Mouse (Mus musculus) lung, postnatal 10 days (tissue): ENCODE measurements around the gene Yy2.

ENCODE experiments used
- DNase-seq: peaks from one replicate; pipeline ENCODE4 v3.0.0; 2021

The Yy2 gene

DNA sequence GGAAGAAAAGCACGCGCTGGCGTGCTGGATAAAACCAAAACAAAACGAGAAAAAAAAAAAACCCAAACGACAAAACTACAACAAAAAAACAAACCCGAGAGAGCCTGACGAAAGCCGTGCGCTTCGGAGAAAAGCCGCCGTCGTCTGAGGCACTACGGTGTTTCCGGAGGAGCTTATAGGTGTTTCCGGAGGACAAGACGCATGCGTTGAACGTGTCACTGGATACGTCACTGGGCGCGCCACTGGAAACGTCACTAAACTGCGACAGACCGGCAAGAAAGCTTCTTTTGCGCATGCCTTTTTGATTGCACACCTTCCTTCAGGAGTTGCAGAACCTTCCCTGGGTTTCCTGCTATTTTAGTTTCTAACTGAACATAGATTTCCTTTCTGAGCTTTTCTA is at the start of gene Yy2:
Gene Yy2 (minus strand): TSS at position 146 of the 400 bp plus-strand sequence.
- DNase-seq: no peak

DNA sequence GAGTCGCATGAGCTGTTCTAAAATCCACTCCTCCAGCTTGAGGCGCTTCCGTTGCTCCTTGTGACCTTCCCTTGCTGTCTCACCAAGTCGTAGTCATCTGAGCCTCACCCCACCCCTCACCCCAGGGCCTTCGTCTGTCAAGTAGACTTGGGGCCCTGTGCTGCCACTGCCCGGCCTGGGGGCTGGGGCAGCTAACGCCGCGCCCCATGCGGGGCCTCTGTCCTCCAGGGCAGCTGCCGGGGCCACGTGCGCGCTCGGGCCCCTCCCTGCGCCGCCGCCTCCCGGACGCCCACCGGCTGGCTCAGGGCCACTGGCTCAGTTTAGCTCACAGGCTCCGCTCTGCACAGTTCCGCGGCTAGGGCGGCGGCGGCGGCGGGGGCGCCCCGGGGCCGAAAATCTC is 44.1 kb upstream of the Yy2 start:
- DNase-seq: peak; percentile 3

DNA sequence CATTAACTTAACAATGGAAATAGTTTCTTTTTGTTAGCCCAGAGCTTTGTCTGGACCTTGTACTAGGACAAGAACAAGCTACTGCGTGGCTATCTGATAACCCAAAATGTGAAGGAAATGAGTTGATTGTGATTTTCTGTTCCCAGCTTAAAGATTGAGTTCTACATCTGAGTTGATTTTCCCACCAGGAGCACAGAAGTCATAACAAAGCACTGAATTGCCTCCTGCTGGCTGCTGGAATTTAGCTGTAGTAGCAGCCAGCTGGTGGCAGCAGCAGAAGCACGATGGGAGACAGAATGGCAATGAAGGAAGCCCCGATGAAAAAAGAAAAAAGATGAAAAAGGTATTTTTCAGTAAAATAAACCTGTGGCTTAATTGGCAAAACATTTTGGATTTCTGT is 32.7 kb upstream of the Yy2 start:
- DNase-seq: peak; percentile 32

- peak; percentile 78 for DNase-seq
Observed at GRCm38 (mm10) chrX:157598186-157598996, 29.6 kb upstream of the Yy2 start, which contains the start of gene Mbtps2. TSS of gene Mbtps2 (minus strand) at chrX:157598715.

DNA sequence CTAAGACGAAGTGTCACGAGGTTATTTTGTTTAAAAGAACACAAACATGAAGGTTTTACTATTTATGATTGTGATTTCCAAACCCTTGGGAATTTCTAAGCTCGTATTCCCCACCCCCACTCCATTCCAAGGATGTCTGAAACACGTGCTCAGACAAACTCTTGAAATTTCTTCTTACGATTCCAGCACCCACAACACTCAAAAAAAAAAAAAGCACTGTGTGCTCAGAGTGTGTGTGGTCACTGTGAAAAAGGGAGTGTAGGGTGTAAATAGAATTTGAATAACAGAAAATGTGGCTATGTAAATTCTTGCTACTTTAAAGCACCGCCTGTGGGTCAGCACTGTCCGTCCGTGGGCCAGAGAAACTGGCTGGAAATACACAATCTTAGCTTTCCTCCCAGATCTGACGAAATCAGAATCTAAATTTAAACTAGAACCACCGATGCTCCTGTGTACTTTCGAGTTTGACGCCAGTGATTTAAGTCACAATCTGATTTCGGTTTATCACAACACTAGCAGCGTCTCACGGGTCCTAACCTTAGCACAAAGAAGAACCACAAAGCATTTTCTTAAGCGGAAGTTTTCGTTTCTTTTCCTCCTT is 28.9 kb upstream of the Yy2 start:
- peak; percentile 13 for DNase-seq

DNA sequence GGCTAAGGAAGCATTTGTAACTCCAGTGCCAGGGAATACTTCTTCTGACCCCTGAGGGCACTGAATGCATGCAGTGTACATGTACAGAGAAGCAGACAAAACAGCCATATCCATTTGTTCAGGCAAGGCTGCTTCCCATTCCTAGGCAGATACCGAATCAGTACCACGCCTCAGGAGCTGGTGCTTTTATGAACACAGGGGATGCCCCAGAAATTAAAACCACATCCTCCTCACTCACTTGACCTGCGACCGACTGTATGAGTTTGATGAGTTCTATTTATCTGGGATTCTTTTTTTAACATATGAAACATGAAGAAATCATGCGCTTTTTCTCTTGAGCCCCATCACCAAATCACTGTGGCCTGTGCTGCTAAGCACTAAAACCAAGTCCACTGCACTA is 28.0 kb upstream of the Yy2 start:
- no peak for DNase-seq

- no peak for DNase-seq
Observed at GRCm38 (mm10) chrX:157595927-157596326, 27.1 kb upstream of the Yy2 start.

DNA sequence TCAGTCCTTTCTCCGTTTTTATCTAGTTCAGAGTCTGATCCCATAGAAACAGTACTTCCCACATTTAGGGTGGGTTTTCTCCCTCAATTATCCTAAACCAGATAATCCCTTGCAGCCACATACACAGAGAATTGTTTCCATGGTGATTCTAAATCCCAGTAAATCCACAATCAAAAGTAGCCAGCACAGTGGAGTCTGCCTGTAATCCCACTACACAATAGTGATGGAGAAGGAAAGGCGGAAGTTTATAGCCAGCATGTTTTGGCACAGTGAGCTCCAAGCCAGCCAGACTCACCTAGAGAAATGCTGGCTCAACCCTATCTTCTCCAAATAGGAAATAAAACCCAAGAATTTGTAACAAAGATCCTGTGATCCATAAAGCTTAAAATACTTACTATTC is 25.8 kb upstream of the Yy2 start:
- DNase-seq: no peak

GRCm38 (mm10) chrX:157587001-157587400 is 18.2 kb upstream of the Yy2 start:
- DNase-seq: no peak

DNA sequence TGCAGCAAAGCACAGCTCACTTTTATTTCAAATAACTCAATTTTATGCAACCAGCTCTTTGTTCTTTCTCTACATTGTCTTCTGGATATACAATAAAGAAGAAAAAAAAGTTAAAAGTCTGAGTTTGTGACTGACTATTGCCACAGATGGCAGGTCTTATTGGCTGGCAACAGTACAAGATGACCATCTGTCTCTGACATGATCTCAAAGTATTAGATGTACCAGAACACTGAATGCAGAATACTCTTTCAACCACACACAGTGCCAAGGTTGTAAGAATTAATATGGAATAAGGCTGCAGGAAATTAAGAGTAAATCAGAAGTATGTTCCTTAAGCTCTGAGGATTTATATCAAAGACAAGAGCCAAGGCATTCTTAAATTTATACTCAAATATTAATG is 17.6 kb upstream of the Yy2 start:
- DNase-seq: no peak

DNA sequence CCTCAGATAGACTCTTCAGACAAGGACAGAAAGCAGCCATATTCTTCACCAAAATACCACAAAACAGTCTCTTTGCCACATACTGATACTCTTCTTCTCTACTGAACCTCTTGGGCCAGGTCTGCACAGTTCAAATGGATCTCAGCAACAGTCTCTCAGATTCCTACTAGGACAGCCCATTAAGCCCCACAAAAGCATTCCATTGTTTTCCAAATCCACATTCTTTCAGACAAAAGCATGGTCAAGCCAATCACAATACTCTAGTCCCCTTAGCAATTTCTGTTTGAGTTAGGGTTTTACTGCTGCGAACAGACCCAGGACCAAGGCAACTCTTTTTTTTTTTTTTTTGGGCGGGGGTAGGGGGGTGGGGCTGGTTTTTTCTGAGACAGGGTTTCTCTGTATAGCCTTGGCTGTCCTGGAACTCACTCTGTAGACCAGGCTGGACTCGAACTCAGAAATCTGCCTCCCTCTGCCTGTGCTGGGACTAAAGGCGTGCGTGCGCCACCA is 10.4 kb upstream of the Yy2 start:
- DNase-seq: no peak

DNA sequence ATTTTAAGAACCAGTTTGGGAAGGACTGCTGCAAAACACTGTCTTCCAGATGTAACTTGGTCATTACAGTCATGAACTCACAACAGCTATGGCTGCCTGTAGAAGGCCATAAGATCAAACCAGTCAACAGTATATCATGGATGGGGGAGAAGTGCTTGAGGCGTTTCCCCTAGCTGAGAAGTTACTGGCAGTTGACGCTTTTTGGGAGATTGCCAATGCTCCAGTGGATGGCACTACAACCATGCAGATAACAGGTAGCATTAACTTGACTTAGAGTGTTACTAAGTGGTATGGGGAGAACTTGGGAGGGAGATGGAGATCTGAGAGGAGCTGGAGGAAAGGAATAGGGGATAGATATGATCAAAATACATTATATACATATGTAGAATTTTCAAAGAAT is 5.9 kb upstream of the Yy2 start:
- DNase-seq: no peak

DNA sequence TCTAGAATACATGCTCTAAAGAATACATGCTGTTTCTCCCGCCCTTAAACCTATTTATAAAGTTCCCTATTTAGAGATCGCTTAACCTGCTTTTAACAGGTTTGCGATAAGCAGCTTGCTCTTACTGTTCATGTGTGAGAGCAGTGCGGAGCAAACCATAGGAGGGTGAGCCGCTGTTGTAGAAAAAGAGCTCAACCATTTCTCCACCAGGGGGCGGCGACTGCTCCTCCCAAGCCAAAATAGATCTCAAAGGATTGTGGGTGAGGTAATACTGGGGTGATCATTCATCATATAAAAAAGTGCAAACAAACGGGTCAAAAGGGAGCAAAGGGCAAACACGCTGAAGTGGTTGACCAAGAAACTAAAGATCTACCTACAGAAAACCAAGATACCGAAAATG is 5.0 kb downstream of the Yy2 start:
- peak; percentile 8 for DNase-seq

DNA sequence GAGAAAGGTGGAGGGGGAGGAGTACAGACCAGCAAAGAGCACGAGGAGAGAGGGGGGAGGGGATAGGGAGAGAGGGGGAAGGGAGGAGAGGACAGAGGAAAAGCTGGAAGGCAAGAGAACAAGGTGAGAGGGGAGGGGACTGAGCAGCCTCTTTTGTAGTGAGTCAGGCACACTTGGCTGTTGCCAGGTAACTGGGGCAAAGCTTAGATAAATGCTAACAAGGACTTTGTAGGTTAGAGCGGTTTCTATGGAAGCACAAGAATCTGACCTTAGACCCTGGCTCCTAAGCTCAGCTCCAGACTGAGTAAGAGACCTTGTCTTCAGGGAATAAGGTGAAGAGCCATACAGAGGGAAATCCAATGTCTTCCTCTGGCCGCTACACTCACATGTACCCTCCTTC is 21.7 kb downstream of the Yy2 start:
- peak; percentile 1 for DNase-seq
